Mouse (Mus musculus): ENCODE results near the gene Klra1. TPM values are rescaled to one million over a fixed set of nuclear protein-coding genes. Genes with fewer than 3 reads are reported as not detected.
"Not testable (repeated sequence)": the region's sequence is repeated elsewhere in the genome, so short reads cannot be mapped to it uniquely, and the experiment has no call there.

Gene Klra1
- polyA plus RNA-seq (2016; fragmentation: Nextera tagmentation; extraction: Ambion mirVana): not detected in 2 replicates

GRCm38 (mm10) chr6:130386750-130387149 lies at the start of gene Klra1:
Gene Klra1 (minus strand): TSS chr6:130386874.
- 72% methylated on average over 2 of the region's 2 CpGs for WGBS
- H3K4me1 ChIP-seq (replicated peaks): no peaks in the 10 kb centered on the region
- H3K9me3 ChIP-seq (replicated peaks): peaks cover 10% of the 10 kb centered on the region
- no peaks in the 10 kb centered on the region for H3K27me3 ChIP-seq (replicated peaks)
- H3K27ac ChIP-seq (ENCODE audit: poor library complexity, severe bottlenecking): no peak within 1 kb of the TSS
- H3K4me2 ChIP-seq: no peak within 1 kb of the TSS
- no peaks in the 10 kb centered on the region for H3K36me3 ChIP-seq
- ATAC-seq (ENCODE audit: insufficient number of reproducible peaks, low FRiP score): no peak
- H3K9ac ChIP-seq: no peak within 1 kb of the TSS
- no peak within 1 kb of the TSS for H3K4me3 ChIP-seq

GRCm38 (mm10) chr6:130429511-130429910 lies 42.8 kb upstream of the Klra1 start:
- Histone ChIP-seq H3K4me1 (replicated peaks) (no peaks in the 10 kb centered on the region), H3K27me3 (replicated peaks) (no peaks in the 10 kb centered on the region), H3K9ac (no peak overlapping the region), H3K9me3 (replicated peaks) (peaks cover 7% of the 10 kb centered on the region; the same call in 1 of the 2 replicates), H3K27ac (ENCODE audit: poor library complexity, severe bottlenecking) (no peak overlapping the region), H3K4me2 (no peak overlapping the region), H3K4me3 (no peak overlapping the region), H3K36me3 (no peaks in the 10 kb centered on the region)
- ATAC-seq (ENCODE audit: insufficient number of reproducible peaks, low FRiP score): no peak
- WGBS: 72% methylated on average over 4 of the region's 4 CpGs

- no peaks in the 10 kb centered on the region for H3K36me3 ChIP-seq
- H3K4me3 ChIP-seq: no peak overlapping the region
- no peak overlapping the region for H3K4me2 ChIP-seq
- no peak overlapping the region for H3K9ac ChIP-seq
- H3K27me3 ChIP-seq (replicated peaks): no peaks in the 10 kb centered on the region
- no peaks in the 10 kb centered on the region for H3K4me1 ChIP-seq (replicated peaks)
- no peak for ATAC-seq (ENCODE audit: insufficient number of reproducible peaks, low FRiP score)
- peaks cover 34% of the 10 kb centered on the region for H3K9me3 ChIP-seq (replicated peaks)
- no peak overlapping the region for H3K27ac ChIP-seq (ENCODE audit: poor library complexity, severe bottlenecking)
- WGBS: 81% methylated on average over 2 of the region's 2 CpGs
Observed at GRCm38 (mm10) chr6:130419158-130419557, 32.5 kb upstream of the Klra1 start.

GRCm38 (mm10) chr6:130404882-130405281 lies 18.2 kb upstream of the Klra1 start:
- no peak for ATAC-seq (ENCODE audit: insufficient number of reproducible peaks, low FRiP score)
- no peaks in the 10 kb centered on the region for H3K27me3 ChIP-seq (replicated peaks)
- H3K9ac ChIP-seq: no peak overlapping the region
- H3K27ac ChIP-seq (ENCODE audit: poor library complexity, severe bottlenecking): no peak overlapping the region
- H3K36me3 ChIP-seq: no peaks in the 10 kb centered on the region
- H3K4me2 ChIP-seq: no peak overlapping the region
- no peaks in the 10 kb centered on the region for H3K4me1 ChIP-seq (replicated peaks)
- 52% methylated on average over 1 of the region's 1 CpGs for WGBS
- H3K9me3 ChIP-seq (replicated peaks): peaks cover 13% of the 10 kb centered on the region
- no peak overlapping the region for H3K4me3 ChIP-seq

GRCm38 (mm10) chr6:130385803-130386202 lies 871 bp downstream of the Klra1 start:
- H3K9ac ChIP-seq: no peak overlapping the region
- no peaks in the 10 kb centered on the region for H3K4me1 ChIP-seq (replicated peaks)
- no peak overlapping the region for H3K4me2 ChIP-seq
- H3K9me3 ChIP-seq (replicated peaks): peaks cover 10% of the 10 kb centered on the region
- no peak overlapping the region for H3K27ac ChIP-seq (ENCODE audit: poor library complexity, severe bottlenecking)
- 53% methylated on average over 1 of the region's 1 CpGs for WGBS
- no peaks in the 10 kb centered on the region for H3K36me3 ChIP-seq
- no peaks in the 10 kb centered on the region for H3K27me3 ChIP-seq (replicated peaks)
- no peak for ATAC-seq (ENCODE audit: insufficient number of reproducible peaks, low FRiP score)
- no peak overlapping the region for H3K4me3 ChIP-seq

- Histone ChIP-seq H3K9ac (no peak overlapping the region), H3K4me1 (replicated peaks) (no peaks in the 10 kb centered on the region), H3K4me2 (no peak overlapping the region), H3K9me3 (replicated peaks) (peaks cover 6% of the 10 kb centered on the region), H3K27me3 (replicated peaks) (no peaks in the 10 kb centered on the region), H3K27ac (ENCODE audit: poor library complexity, severe bottlenecking) (no peak overlapping the region), H3K36me3 (no peaks in the 10 kb centered on the region), H3K4me3 (no peak overlapping the region)
- 61% methylated on average over 4 of the region's 4 CpGs for WGBS
- no peak for ATAC-seq (ENCODE audit: insufficient number of reproducible peaks, low FRiP score)
Observed at GRCm38 (mm10) chr6:130382375-130382774, 4.3 kb downstream of the Klra1 start.

- not testable (repeated sequence) for H3K4me2 ChIP-seq
- WGBS: 38% methylated on average over 1 of the region's 1 CpGs
Observed at GRCm38 (mm10) chr6:130345381-130345780, 41.3 kb downstream of the Klra1 start.

GRCm38 (mm10) chr6:130341973-130342372 lies 44.7 kb downstream of the Klra1 start:
- 67% methylated on average over 2 of the region's 2 CpGs for WGBS
- not testable (repeated sequence) for ATAC-seq (ENCODE audit: insufficient number of reproducible peaks, low FRiP score); H3K4me2 ChIP-seq; H3K9ac ChIP-seq; H3K27me3 ChIP-seq (replicated peaks); H3K9me3 ChIP-seq (replicated peaks); H3K4me3 ChIP-seq; H3K27ac ChIP-seq (ENCODE audit: poor library complexity, severe bottlenecking); H3K36me3 ChIP-seq; H3K4me1 ChIP-seq (replicated peaks)

More at GRCm38 (mm10) chr6:130345381-130345780, 41.3 kb downstream of the Klra1 start:
- H3K4me3 ChIP-seq; H3K36me3 ChIP-seq; ATAC-seq (ENCODE audit: insufficient number of reproducible peaks, low FRiP score); H3K27me3 ChIP-seq (replicated peaks); H3K27ac ChIP-seq (ENCODE audit: poor library complexity, severe bottlenecking); H3K9ac ChIP-seq; H3K4me1 ChIP-seq (replicated peaks); H3K9me3 ChIP-seq (replicated peaks): not testable (repeated sequence)

- H3K4me2 ChIP-seq: no peak within 1 kb of the TSS
- no peak within 1 kb of the TSS for H3K27ac ChIP-seq (ENCODE audit: poor library complexity, severe bottlenecking)
- no peaks in the 10 kb centered on the region for H3K9me3 ChIP-seq (replicated peaks)
- WGBS: 79% methylated on average over 8 of the region's 8 CpGs
- no peaks in the 10 kb centered on the region for H3K36me3 ChIP-seq
- no peaks in the 10 kb centered on the region for H3K27me3 ChIP-seq (replicated peaks)
- H3K4me3 ChIP-seq: no peak within 1 kb of the TSS
- no peak within 1 kb of the TSS for H3K9ac ChIP-seq
- ATAC-seq (ENCODE audit: insufficient number of reproducible peaks, low FRiP score): no peak
- H3K4me1 ChIP-seq (replicated peaks): no peaks in the 10 kb centered on the region
Observed at GRCm38 (mm10) chr6:130337411-130337810, 49.3 kb downstream of the Klra1 start, which contains the start of gene Klra3. Gene Klra3 (minus strand): TSS chr6:130337574.

Other genes starting within 250 kb of the Klra1 start
- gene Klra9, start 193.8 kb downstream of the Klra1 start, polyA plus RNA-seq (2016; fragmentation: Nextera tagmentation; extraction: Ambion mirVana): not detected in 2 replicates
- not detected in 2 replicates for gene Klra7, start 153.6 kb downstream of the Klra1 start, polyA plus RNA-seq (2016; fragmentation: Nextera tagmentation; extraction: Ambion mirVana)
- not detected in 2 replicates for gene Klra10, start 104.9 kb downstream of the Klra1 start, polyA plus RNA-seq (2016; fragmentation: Nextera tagmentation; extraction: Ambion mirVana)
- gene Klra3, start 49.3 kb downstream of the Klra1 start, polyA plus RNA-seq (2016; fragmentation: Nextera tagmentation; extraction: Ambion mirVana): not detected in 2 replicates

Measured in heart, embryonic 12.5 days (tissue).